Mouse (Mus musculus) stomach, embryonic 16.5 days (tissue): Measurements from ENCODE around the gene Cflar. TPM values are rescaled to one million over a fixed set of nuclear protein-coding genes. Genes with fewer than 3 reads are reported as not detected.
A peak's percentile ranks its signal among the peaks of the same experiment; 100 is the strongest.
"Not testable (repeated sequence)": the region's sequence is repeated elsewhere in the genome, so short reads cannot be mapped to it uniquely, and the experiment has no call there.

Experiments used
- ATAC-seq: fragments of 200-750 bp; cut with Nextera tagmentation; 2 replicates; pipeline ENCODE4 v1.8.0; 2017; ENCODE audit warnings: moderate number of reproducible peaks, moderate TSS enrichment; ENCODE audit not compliant: insufficient read depth, low FRiP score
- H3K27ac ChIP-seq: fragments of 300-500 bp; sonication (generic); 2 replicates; pipeline ENCODE4 v1.5.1; 2014; ENCODE audit warnings: low read length
- H3K27me3 ChIP-seq: fragments of 300-500 bp; sonication (generic); 2 replicates; pipeline ENCODE4 v1.6.1; 2014; ENCODE audit warnings: low read length, control low read depth, mixed read lengths; ENCODE audit not compliant: control insufficient read depth, insufficient read depth
- H3K36me3 ChIP-seq: fragments of 300-500 bp; sonication (generic); 2 replicates; pipeline ENCODE4 v1.6.1; 2014; ENCODE audit warnings: low read length; ENCODE audit not compliant: control insufficient read depth, insufficient read depth
- H3K4me1 ChIP-seq: fragments of 300-500 bp; sonication (generic); 2 replicates; pipeline ENCODE4 v1.6.1; 2014; ENCODE audit warnings: low read length, control low read depth, mixed read lengths; ENCODE audit not compliant: control insufficient read depth, insufficient read depth
- H3K4me2 ChIP-seq: fragments of 300-500 bp; sonication (generic); 2 replicates; pipeline ENCODE4 v1.6.1; 2014; ENCODE audit warnings: low read depth, low read length, mixed read lengths
- H3K4me3 ChIP-seq: fragments of 300-500 bp; sonication (generic); replicated peaks from 2 replicates; pipeline ENCODE4 v1.5.1; 2014; ENCODE audit warnings: mild to moderate bottlenecking, low read length
- H3K9ac ChIP-seq: fragments of 300-500 bp; sonication (generic); 2 replicates; pipeline ENCODE4 v1.6.1; 2014; ENCODE audit warnings: low read length
- H3K9me3 ChIP-seq: fragments of 300-500 bp; sonication (generic); replicated peaks from 2 replicates; pipeline ENCODE4 v1.6.1; 2016; ENCODE audit warnings: low read length, control low read depth; ENCODE audit not compliant: control insufficient read depth
- WGBS: fragments of 180-500 bp; shearing (Covaris S2); extraction: QIAGEN DNeasy Blood & Tissue Kit; methylation state at CpG from one replicate; pipeline ENCODE4 v1.1.7; 2014; 5-methylcytosine and 5-hydroxymethylcytosine counted together
- polyA plus RNA-seq: library from polyadenylated mRNA; unstranded; fragments of >200 nt; fragmentation: Nextera tagmentation; extraction: Ambion mirVana; gene quantifications from 2 replicates; pipeline ENCODE4 v1.2.1, GENCODE M21; 2015

Cflar gene
- polyA plus RNA-seq, 1 experiment from 2014 or later = 34.2 TPM

GRCm38 (mm10) chr1:58796853-58797252 lies 85.5 kb downstream of the Cflar start:
- WGBS = 57% methylated on average over 4 of the region's 4 CpGs
- Histone ChIP-seq H3K4me1 (peaks cover 8% of the 10 kb centered on the region), H3K9me3 (no peaks in the 10 kb centered on the region; the same call in 1 of the 2 replicates), H3K27ac (no peak overlapping the region), H3K4me2 (peak overlapping the region; percentile 50), H3K9ac (no peak overlapping the region; the same call in 1 of the 2 replicates), H3K36me3 (peaks cover 8% of the 10 kb centered on the region; the same call in 1 of the 2 replicates), H3K4me3 (peak overlapping the region; percentile 29), H3K27me3 (no peaks in the 10 kb centered on the region)
- ATAC-seq = no peak

DNA sequence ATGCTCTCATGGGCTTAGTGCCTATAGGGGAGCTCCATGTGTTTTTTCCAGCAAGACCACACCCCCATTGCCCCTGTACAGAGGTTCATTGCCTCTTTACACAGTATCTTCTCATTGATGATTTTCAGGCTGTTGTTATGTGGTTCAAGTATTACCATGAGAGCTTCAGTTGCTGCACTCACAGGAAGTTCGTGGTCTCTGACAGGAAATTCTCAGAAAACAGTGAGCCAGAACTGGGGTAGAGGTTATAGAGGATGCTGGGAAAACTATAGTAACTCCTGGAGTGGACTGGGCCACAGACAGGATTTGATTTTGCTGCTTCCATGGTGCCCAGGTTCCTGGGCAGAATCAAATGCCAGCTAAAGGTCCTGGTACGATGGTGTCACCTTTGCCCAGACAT lies 86.1 kb downstream of the Cflar start:
- no peak overlapping the region for H3K4me3 ChIP-seq
- peak overlapping the region; percentile 50 for H3K4me2 ChIP-seq
- ATAC-seq = no peak
- peaks cover 8% of the 10 kb centered on the region; the same call in 1 of the 2 replicates for H3K36me3 ChIP-seq
- H3K27ac ChIP-seq = no peak overlapping the region
- H3K4me1 ChIP-seq = peaks cover 8% of the 10 kb centered on the region
- H3K9ac ChIP-seq = peak overlapping the region; percentile 39; the same call in 1 of the 2 replicates
- H3K27me3 ChIP-seq = no peaks in the 10 kb centered on the region
- no peaks in the 10 kb centered on the region; the same call in 1 of the 2 replicates for H3K9me3 ChIP-seq
- 80% methylated on average over 2 of the region's 2 CpGs for WGBS

GRCm38 (mm10) chr1:58798911-58799310 lies 87.6 kb downstream of the Cflar start:
- Histone ChIP-seq H3K9ac (no peak overlapping the region), H3K4me3 (no peak overlapping the region), H3K4me2 (no peak overlapping the region), H3K36me3 (peaks cover 8% of the 10 kb centered on the region; the same call in 1 of the 2 replicates), H3K27me3 (no peaks in the 10 kb centered on the region), H3K27ac (no peak overlapping the region), H3K4me1 (peaks cover 8% of the 10 kb centered on the region), H3K9me3 (no peaks in the 10 kb centered on the region; the same call in 1 of the 2 replicates)
- ATAC-seq = no peak
- 94% methylated on average over 4 of the region's 4 CpGs for WGBS

DNA sequence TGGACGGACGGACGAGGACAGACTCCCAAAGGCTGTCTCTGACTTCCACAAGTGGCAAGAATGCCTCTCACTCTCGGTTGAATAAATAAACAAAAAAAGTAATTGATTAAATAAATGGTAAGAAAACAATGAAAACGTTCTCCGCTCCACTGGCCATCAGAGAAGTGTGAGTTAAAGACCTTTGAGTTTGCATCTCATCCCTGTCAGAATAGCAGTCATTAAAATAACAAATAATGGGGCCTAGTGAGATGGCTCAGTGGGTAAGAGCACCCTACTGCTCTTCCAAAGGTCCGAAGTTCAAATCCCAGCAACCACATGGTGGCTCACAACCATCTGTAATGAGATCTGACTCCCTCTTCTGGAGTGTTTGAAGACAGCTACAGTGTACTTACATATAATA lies 89.3 kb downstream of the Cflar start:
- H3K9ac ChIP-seq, H3K4me3 ChIP-seq, H3K4me1 ChIP-seq, H3K36me3 ChIP-seq, H3K27ac ChIP-seq, H3K27me3 ChIP-seq, ATAC-seq, H3K4me2 ChIP-seq, H3K9me3 ChIP-seq: not testable (repeated sequence)
- WGBS = 83% methylated on average over 7 of the region's 7 CpGs

DNA sequence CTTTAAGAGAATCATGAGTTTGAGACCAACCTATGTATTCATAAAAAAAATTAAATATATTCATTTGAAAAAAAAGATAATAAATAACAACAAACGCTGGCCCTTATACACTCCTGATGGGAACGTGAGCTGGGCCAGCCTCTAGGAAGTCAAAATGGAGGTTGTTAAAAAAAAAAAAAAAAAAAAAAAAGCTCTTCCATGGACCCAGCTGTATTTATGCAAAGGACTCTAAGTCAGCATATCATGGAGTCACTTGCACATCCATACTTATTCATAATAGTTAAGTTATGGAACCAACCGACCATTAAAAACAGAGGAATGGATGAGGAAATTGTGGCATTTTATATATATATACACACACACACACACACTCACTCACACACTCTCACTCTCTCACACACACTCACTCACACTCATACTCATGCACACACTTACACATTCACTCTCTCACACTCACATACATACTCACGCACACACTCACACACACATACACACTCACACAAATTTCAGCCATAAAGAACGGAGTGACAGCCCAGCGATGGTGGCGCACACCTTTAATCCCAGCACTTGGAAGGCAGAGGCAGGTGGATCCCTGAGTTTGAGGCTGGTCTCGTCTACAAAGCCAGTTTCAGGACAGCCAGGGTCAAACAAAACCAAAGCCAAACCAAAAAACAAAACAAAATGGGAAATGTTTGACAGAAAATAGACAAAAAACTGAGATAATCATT lies 90.4 kb downstream of the Cflar start:
- no peak overlapping the region for H3K27ac ChIP-seq
- no peak for ATAC-seq
- no peak overlapping the region for H3K4me2 ChIP-seq
- no peak overlapping the region for H3K4me3 ChIP-seq
- no peak overlapping the region for H3K9ac ChIP-seq
- 87% methylated on average over 8 of the region's 8 CpGs for WGBS
- peaks cover 6% of the 10 kb centered on the region for H3K4me1 ChIP-seq
- H3K36me3 ChIP-seq = peaks cover 8% of the 10 kb centered on the region; the same call in 1 of the 2 replicates
- no peaks in the 10 kb centered on the region; the same call in 1 of the 2 replicates for H3K9me3 ChIP-seq
- no peaks in the 10 kb centered on the region for H3K27me3 ChIP-seq

DNA sequence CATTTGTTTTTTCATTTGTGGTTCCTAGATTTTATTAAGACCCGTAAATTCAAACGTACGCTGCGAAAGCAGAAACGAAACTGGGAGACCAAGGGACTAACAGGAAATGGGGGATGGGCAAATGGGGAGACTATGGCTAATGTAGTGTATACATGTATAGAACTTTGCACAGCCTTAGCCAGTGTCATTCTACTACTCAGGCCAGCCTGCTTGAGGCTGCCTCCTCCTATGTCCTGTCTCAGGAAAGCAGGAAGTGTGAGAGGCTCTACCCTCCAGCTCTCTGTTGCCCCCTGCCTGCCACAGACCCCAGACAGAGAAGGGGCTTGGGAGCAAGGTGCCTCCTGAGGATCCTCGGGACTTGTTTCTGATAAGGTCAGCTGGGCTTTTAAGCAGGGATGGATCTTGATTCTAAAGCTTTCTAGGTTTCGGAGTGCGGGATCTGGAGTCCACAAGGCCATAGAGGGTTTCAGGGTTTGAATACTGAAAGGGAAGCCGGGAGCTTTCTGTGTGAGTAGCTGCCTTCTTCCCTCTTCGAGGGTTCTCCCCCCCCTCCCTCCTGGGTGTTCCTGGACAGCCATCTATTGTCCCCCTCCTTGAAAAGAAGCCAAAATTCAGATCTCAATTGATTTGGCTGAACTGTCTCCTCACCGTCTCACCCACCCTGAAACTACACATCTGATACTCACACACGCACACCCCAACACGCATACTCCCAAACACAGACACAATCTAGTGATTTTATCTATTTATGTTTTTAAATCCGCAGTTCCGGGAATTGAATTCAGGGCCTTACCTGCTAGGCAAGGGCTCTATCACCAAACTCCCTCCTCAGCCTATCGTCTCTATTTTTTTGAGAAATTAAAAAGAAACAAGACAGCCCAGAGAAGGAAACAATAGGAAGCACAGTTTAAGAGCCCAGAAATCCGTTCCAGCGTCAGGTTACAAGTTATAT lies 91.3 kb downstream of the Cflar start:
- H3K27ac ChIP-seq = no peak overlapping the region

DNA sequence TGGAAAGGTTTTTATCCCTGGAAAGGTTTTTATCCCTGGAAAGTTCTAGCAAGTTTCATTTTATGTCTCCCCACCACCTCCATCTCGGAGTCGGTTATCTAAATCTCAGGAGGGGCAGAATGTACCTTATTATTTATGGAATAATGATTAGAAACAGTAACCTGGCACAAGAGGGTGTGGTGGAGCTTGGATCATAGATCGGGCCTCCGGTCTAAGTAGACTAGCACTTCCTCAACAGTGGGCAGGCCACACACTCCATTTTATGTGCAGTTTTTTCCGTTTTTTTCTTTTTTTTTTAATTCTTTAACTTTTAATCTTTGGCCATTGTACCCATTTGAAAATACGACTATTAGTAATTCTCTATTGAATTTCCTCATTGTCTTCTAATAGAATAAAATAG lies 92.2 kb downstream of the Cflar start:
- no peak for ATAC-seq
- Histone ChIP-seq H3K4me3 (no peak overlapping the region), H3K4me2 (no peak overlapping the region; the same call in 1 of the 2 replicates), H3K27ac (no peak overlapping the region), H3K9ac (no peak overlapping the region), H3K9me3 (peaks cover 5% of the 10 kb centered on the region; the same call in 1 of the 2 replicates), H3K27me3 (no peaks in the 10 kb centered on the region), H3K36me3 (peaks cover 8% of the 10 kb centered on the region; the same call in 1 of the 2 replicates), H3K4me1 (no peaks in the 10 kb centered on the region)
- WGBS = 84% methylated on average over 6 of the region's 6 CpGs

More for the DNA sequence above, 91.3 kb downstream of the Cflar start:
- Histone ChIP-seq H3K9ac (no peak overlapping the region), H3K36me3 (peaks cover 8% of the 10 kb centered on the region; the same call in 1 of the 2 replicates), H3K27me3 (no peaks in the 10 kb centered on the region), H3K4me2 (no peak overlapping the region; the same call in 1 of the 2 replicates), H3K9me3 (no peaks in the 10 kb centered on the region; the same call in 1 of the 2 replicates), H3K4me1 (peaks cover under 1% of the 10 kb centered on the region; the same call in 1 of the 2 replicates), H3K4me3 (no peak overlapping the region)
- ATAC-seq = peak; percentile 66; the same call in 1 of the 2 replicates
- 78% methylated on average over 18 of the region's 18 CpGs for WGBS

DNA sequence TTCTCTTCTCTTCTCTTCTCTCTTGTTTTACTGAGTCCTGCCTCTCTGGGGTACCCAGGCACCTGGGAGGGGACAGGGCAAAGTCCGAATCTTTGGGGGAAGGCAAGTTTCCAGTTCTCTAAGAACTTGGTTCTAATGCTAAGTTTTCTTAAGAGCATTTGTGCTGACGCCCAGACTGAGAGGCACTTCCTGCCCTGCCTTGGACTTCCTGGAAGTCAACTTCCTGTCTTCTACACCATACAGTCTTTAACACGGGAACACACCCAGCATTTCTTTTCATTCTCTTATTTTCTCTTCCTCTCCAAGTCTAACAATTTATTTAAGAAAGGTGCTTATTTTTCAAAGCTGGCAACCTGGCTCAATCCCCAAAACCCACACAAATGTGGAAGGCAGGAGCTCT lies 95.3 kb downstream of the Cflar start:
- Histone ChIP-seq H3K9me3 (0 out of 2 replicates have a peak, but pooled peaks cover 8% of the 10 kb centered on the region), H3K4me2 (no peak overlapping the region), H3K27me3 (no peaks in the 10 kb centered on the region), H3K4me3 (no peak overlapping the region), H3K4me1 (no peaks in the 10 kb centered on the region), H3K27ac (no peak overlapping the region), H3K9ac (no peak overlapping the region), H3K36me3 (peaks cover 2% of the 10 kb centered on the region; the same call in 1 of the 2 replicates)
- ATAC-seq = no peak
- WGBS = 82% methylated on average over 3 of the region's 3 CpGs
